Mouse (Mus musculus) CD4-positive, CD25-positive, alpha-beta regulatory T cell, adult 4 months (primary cell): Measurements from ENCODE around the gene Dctn1. TPM values are rescaled to one million over a fixed set of nuclear protein-coding genes. Genes with fewer than 3 reads are reported as not detected.

Experiments
- ATAC-seq: one replicate; pipeline ENCODE4 v1.8.0; 2017
- polyA plus RNA-seq, 2 experiments: library from polyadenylated mRNA; unstranded; fragments of 100-300 nt; shearing (Covaris generic); gene quantifications; one replicate each; pipeline ENCODE4 v1.2.1; 2017

The Dctn1 gene
- polyA plus RNA-seq, 2 experiments from 2014 or later = 14.7 to 18.2 TPM

DNA sequence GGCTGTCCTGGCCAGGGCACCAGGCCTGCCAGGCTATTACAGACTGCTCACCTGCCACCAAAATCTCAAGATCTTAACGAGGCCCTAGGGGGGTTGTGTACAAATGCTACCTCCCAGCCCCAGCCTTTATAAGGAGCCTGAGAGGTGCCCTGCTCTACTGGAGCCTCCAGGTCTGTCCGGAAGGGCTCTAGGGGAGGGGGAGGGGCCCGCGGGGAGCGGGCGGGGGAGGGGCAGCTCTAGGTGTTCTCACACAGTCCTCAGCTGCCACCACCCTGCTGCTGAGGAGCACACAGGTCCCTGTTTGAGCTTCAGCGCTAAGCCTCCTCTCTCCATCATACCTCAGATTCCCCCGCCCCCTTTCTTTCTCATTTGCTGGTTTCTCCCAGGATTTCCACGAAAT is 71.4 kb downstream of the Dctn1 start:
- ATAC-seq = no peak

- no peak for ATAC-seq
Observed at GRCm38 (mm10) chr6:83244422-83245061, 78.8 kb downstream of the Dctn1 start.

- ATAC-seq = no peak
Observed at GRCm38 (mm10) chr6:83245134-83245533, 79.4 kb downstream of the Dctn1 start.

- ATAC-seq = no peak
Observed at GRCm38 (mm10) chr6:83245997-83246396, 80.3 kb downstream of the Dctn1 start.

DNA sequence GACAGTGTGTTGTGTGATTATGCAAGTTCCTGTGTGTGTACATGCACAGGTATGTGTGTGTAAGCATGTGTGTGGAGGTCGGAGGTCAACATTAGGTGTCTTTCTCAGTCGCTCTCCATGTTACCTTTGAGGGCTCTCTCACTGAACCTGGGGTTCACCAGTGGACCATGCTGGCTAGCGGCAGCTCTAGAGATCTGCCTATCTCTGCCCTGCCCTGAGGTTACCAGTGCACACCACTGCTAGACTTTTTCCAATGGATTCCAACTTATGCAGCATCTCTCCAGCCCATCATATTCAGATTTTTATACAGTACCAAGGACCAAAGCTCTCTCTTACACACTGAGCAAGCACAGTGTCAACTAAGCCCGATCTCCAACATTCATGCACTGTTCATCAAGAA is 81.0 kb downstream of the Dctn1 start:
- no peak for ATAC-seq

GRCm38 (mm10) chr6:83247153-83247552 is 81.4 kb downstream of the Dctn1 start:
- no peak for ATAC-seq

Other genes with a start within 250 kb of the Dctn1 start
- gene Sema4f, start 226.2 kb upstream of the Dctn1 start, polyA plus RNA-seq = 1 to 10 TPM; 2.3 to 3.1 TPM
- 1 to 10 TPM in 1 of 2 experiments, under 1 TPM in 1; 0.94 to 1.4 TPM for gene M1ap, start 219.0 kb upstream of the Dctn1 start, polyA plus RNA-seq
- 100 to 1,000 TPM in 1 of 2 experiments, 10 to 100 TPM in 1; 31.8 to 115 TPM for gene Dok1, start 132.4 kb upstream of the Dctn1 start, polyA plus RNA-seq
- 1 to 10 TPM in 1 of 2 experiments, not detected in 1; 1.8 TPM for gene Loxl3, start 131.7 kb upstream of the Dctn1 start, polyA plus RNA-seq
- 100 to 1,000 TPM; 424 to 552 TPM for gene Aup1, start 111.4 kb upstream of the Dctn1 start, polyA plus RNA-seq
- gene Htra2, start 110.6 kb upstream of the Dctn1 start, polyA plus RNA-seq = 10 to 100 TPM; 27.3 to 37.9 TPM
- 1 to 10 TPM; 1.9 to 4.5 TPM for gene Dqx1, start 108.1 kb upstream of the Dctn1 start, polyA plus RNA-seq
- gene Tlx2, start 95.6 kb upstream of the Dctn1 start, polyA plus RNA-seq = not detected
- 10 to 100 TPM; 42.5 to 49.3 TPM for gene Pcgf1, start 88.1 kb upstream of the Dctn1 start, polyA plus RNA-seq
- not detected for gene Lbx2, start 79.6 kb upstream of the Dctn1 start, polyA plus RNA-seq
- 1 to 10 TPM in 1 of 2 experiments, under 1 TPM in 1; 0.82 to 2.2 TPM for gene Ccdc142, start 64.3 kb upstream of the Dctn1 start, polyA plus RNA-seq
- under 1 TPM; 0.67 to 0.68 TPM for gene Gm42688, start 64.3 kb upstream of the Dctn1 start, polyA plus RNA-seq
- 10 to 100 TPM; 57.0 to 61.5 TPM for gene Mrpl53, start 56.9 kb upstream of the Dctn1 start, polyA plus RNA-seq
- gene Mogs, start 50.4 kb upstream of the Dctn1 start, polyA plus RNA-seq = 10 to 100 TPM in 1 of 2 experiments, 1 to 10 TPM in 1; 6.5 to 16.0 TPM
- 10 to 100 TPM; 20.4 to 23.6 TPM for gene Wbp1, start 44.4 kb upstream of the Dctn1 start, polyA plus RNA-seq
- gene Ino80b, start 40.5 kb upstream of the Dctn1 start, polyA plus RNA-seq = 1 to 10 TPM in 1 of 2 experiments, under 1 TPM in 1; 0.56 to 3.3 TPM
- under 1 TPM in 1 of 2 experiments, not detected in 1; 0.49 TPM for gene Rtkn, start 30.5 kb upstream of the Dctn1 start, polyA plus RNA-seq
- gene Wdr54, start 9.5 kb upstream of the Dctn1 start, polyA plus RNA-seq = 1 to 10 TPM in 1 of 2 experiments, not detected in 1; 2.1 TPM
- gene 1700003E16Rik, start 9.5 kb upstream of the Dctn1 start, polyA plus RNA-seq = not detected
- gene Slc4a5, start 53.9 kb downstream of the Dctn1 start, polyA plus RNA-seq = 1 to 10 TPM in 1 of 2 experiments, under 1 TPM in 1; 0.75 to 1.1 TPM
- gene Mthfd2, start 160.0 kb downstream of the Dctn1 start, polyA plus RNA-seq = 100 to 1,000 TPM; 128 TPM
- gene Mob1a, start 160.1 kb downstream of the Dctn1 start, polyA plus RNA-seq = 10 to 100 TPM; 48.6 to 70.3 TPM
- 10 to 100 TPM; 57.5 to 66.1 TPM for gene Bola3, start 183.2 kb downstream of the Dctn1 start, polyA plus RNA-seq